10 mouse cellular contexts compared by ENCODE assay signal in the genomic region with DNA sequence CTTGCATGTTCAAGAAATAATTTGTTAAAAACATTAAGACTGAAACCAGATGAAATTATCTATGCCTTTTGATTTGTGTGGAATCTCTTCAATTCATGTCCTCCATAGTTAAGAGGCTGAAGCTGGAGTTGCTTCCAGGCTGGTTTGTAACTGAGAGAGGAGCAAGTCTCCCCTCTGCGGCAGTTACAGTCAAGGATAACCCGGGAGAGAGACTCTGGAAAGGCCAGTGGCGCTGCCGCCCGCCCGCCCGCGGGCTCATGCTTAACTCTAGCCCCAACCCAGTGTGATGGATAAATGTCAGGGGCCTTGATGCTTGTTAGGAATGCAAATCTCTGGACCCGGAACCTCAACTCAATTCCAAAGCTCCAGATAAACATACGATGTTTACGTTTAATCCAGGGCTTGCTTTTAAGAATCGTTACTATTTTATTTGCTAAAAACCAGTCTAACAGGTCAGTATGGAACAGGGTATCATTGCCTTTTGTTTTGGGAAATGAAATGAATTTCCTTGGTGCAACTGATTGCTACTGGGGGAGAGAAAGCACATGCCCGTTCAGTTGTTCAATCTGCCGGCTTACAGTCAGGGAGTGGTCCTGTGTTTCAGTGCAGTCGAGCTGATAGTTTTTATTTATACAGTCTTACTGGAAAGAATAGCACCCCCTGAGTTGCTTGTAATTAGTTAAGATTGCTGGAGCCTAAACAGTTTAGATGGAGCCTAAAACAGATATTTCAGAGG. TPM values are rescaled to one million over a fixed set of nuclear protein-coding genes. Genes with fewer than 3 reads are reported as not detected.
A peak's percentile ranks its signal among the peaks of the same experiment; 100 is the strongest.
DNase-seq lines count a peak whose midpoint lies in the region; ATAC-seq lines count a peak whose summit lies in the region.
"Had no signal": no experiment of that assay in that cellular context is flagged by ENCODE, and none has a peak within 500 bp of the region (broad histone marks: within the 10 kb centered on the region; RNA-seq: fewer than 3 reads in every experiment).

No protein-coding gene starts in this region.

- no peaks in the 10 kb centered on the region for H3K27me3 ChIP-seq in intestine, embryonic 14.5 days (replicated peaks; ENCODE audit: control insufficient read depth, insufficient read depth, low read length)
- no peaks in the 10 kb centered on the region for H3K27me3 ChIP-seq in intestine, embryonic 16.5 days (replicated peaks; ENCODE audit: control insufficient read depth, insufficient read depth, low read length)
- H3K27me3 ChIP-seq in forebrain, embryonic 15.5 days = no peaks in the 10 kb centered on the region
- no peaks in the 10 kb centered on the region for H3K27me3 ChIP-seq in midbrain, embryonic 16.5 days (ENCODE audit: control insufficient read depth, insufficient read depth, low read depth, low read length)
- H3K27me3 ChIP-seq: CH12.LX had no signal

- H3K9ac ChIP-seq in intestine, embryonic 14.5 days (ENCODE audit: low read length) = no peak overlapping the region
- H3K9ac ChIP-seq in intestine, embryonic 16.5 days (ENCODE audit: low read depth, low read length) = no peak overlapping the region; the same call in 1 of the 2 replicates
- peak overlapping the region; percentile 58 for H3K9ac ChIP-seq in forebrain, embryonic 15.5 days (replicated peaks)
- peak overlapping the region; percentile 80 for H3K9ac ChIP-seq in midbrain, embryonic 16.5 days (ENCODE audit: low read depth, low read length)

- WGBS in intestine, embryonic 14.5 days = 23% methylated on average over 15 of the region's 15 CpGs
- 27% methylated on average over 15 of the region's 15 CpGs for WGBS in intestine, embryonic 16.5 days
- WGBS in forebrain, embryonic 15.5 days = 5% methylated on average over 15 of the region's 15 CpGs
- WGBS in midbrain, embryonic 16.5 days = 3% methylated on average over 15 of the region's 15 CpGs

- no peak for DNase-seq in intestine, embryonic 14.5 days (ENCODE audit: low spot score)
- DNase-seq in cerebellum, adult 11-12 months = peak; percentile 32
- no peak for DNase-seq in spleen, postnatal 10 days (ENCODE audit: low spot score in 2 of 2)
- DNase-seq in urinary bladder, adult 18-20 months (ENCODE audit: low spot score in 2 of 2) = no peak
- no peak for DNase-seq in thymus, postnatal 10 days (ENCODE audit: low spot score in 2 of 2)

- no peaks in the 10 kb centered on the region for H3K36me3 ChIP-seq in intestine, embryonic 14.5 days (ENCODE audit: control insufficient read depth, insufficient read depth, low read length)
- no peaks in the 10 kb centered on the region for H3K36me3 ChIP-seq in intestine, embryonic 16.5 days (ENCODE audit: control insufficient read depth, insufficient read depth, low read length)
- H3K36me3 ChIP-seq in forebrain, embryonic 15.5 days = no peaks in the 10 kb centered on the region
- H3K36me3 ChIP-seq in midbrain, embryonic 16.5 days (ENCODE audit: control insufficient read depth, insufficient read depth, low read length) = no peaks in the 10 kb centered on the region

- peaks cover 3% of the 10 kb centered on the region; the same call in 1 of the 2 replicates for H3K4me1 ChIP-seq in intestine, embryonic 14.5 days (replicated peaks; ENCODE audit: control insufficient read depth, insufficient read depth, low read length)
- H3K4me1 ChIP-seq in intestine, embryonic 16.5 days (ENCODE audit: control insufficient read depth, insufficient read depth, low read length) = peaks cover 13% of the 10 kb centered on the region
- peaks cover 46% of the 10 kb centered on the region for H3K4me1 ChIP-seq in forebrain, embryonic 15.5 days
- H3K4me1 ChIP-seq in midbrain, embryonic 16.5 days (ENCODE audit: control insufficient read depth, insufficient read depth, low read length) = peaks cover 45% of the 10 kb centered on the region

- ATAC-seq in intestine, embryonic 14.5 days (replicated peaks; ENCODE audit: low FRiP score, low TSS enrichment, low read depth) = no peak
- ATAC-seq in intestine, embryonic 16.5 days = no peak
- ATAC-seq in forebrain, embryonic 15.5 days (replicated peaks) = peak; percentile 44
- ATAC-seq in midbrain, embryonic 16.5 days = peak; percentile 43; the same call in 1 of the 2 replicates

- H3K27ac ChIP-seq in intestine, embryonic 14.5 days (ENCODE audit: low read depth) = no peak overlapping the region
- H3K27ac ChIP-seq in intestine, embryonic 16.5 days (ENCODE audit: low read length) = no peak overlapping the region
- H3K27ac ChIP-seq in forebrain, embryonic 15.5 days (replicated peaks) = peak overlapping the region; percentile 88
- peak overlapping the region; percentile 93 for H3K27ac ChIP-seq in midbrain, embryonic 16.5 days (ENCODE audit: low read length)

- peak overlapping the region; percentile 28 for H3K4me2 ChIP-seq in intestine, embryonic 14.5 days (ENCODE audit: low read length)
- no peak overlapping the region for H3K4me2 ChIP-seq in intestine, embryonic 16.5 days (ENCODE audit: low read depth, low read length)
- peak overlapping the region; percentile 83 for H3K4me2 ChIP-seq in forebrain, embryonic 15.5 days (replicated peaks)
- peak overlapping the region; percentile 81 for H3K4me2 ChIP-seq in midbrain, embryonic 16.5 days (ENCODE audit: low read length)

- no peak overlapping the region; the same call in 1 of the 2 replicates for H3K4me3 ChIP-seq in intestine, embryonic 14.5 days (ENCODE audit: low read depth, low read length)
- no peak overlapping the region for H3K4me3 ChIP-seq in intestine, embryonic 16.5 days (ENCODE audit: low read length)
- H3K4me3 ChIP-seq in forebrain, embryonic 15.5 days = peak overlapping the region; percentile 55
- H3K4me3 ChIP-seq in midbrain, embryonic 16.5 days (ENCODE audit: low read depth, low read length) = peak overlapping the region; percentile 75
- H3K4me3 ChIP-seq: erythroblast, embryonic 14.5 days had no signal

- no peaks in the 10 kb centered on the region for H3K9me3 ChIP-seq in intestine, embryonic 14.5 days (ENCODE audit: control insufficient read depth, low read length)
- no peaks in the 10 kb centered on the region for H3K9me3 ChIP-seq in intestine, embryonic 16.5 days (ENCODE audit: control insufficient read depth, low read length)
- H3K9me3 ChIP-seq in forebrain, embryonic 15.5 days = no peaks in the 10 kb centered on the region
- no peaks in the 10 kb centered on the region for H3K9me3 ChIP-seq in midbrain, embryonic 16.5 days (replicated peaks; ENCODE audit: control insufficient read depth, low read length, poor library complexity, severe bottlenecking)

RNA-seq across cellular contexts. Expression of a gene that starts 0.9 kb away (rescaled TPM):
- 3.2 and 3.6 TPM in 2 replicates for polyA plus RNA-seq in intestine, embryonic 14.5 days (2014; fragmentation: Nextera tagmentation; extraction: Ambion mirVana)
- 1.4 TPM in 2 replicates for polyA plus RNA-seq in intestine, embryonic 16.5 days (2015; fragmentation: Nextera tagmentation; extraction: Ambion mirVana)
- polyA plus RNA-seq in forebrain, embryonic 15.5 days (2015; fragmentation: Nextera tagmentation; extraction: Ambion mirVana) = 17.4 and 19.4 TPM in 2 replicates
- polyA plus RNA-seq in midbrain, embryonic 16.5 days (2015; fragmentation: Nextera tagmentation; extraction: Ambion mirVana) = 23.6 and 26.1 TPM in 2 replicates
- polyA plus RNA-seq: erythroblast, embryonic 14.5 days had no signal

Comparison
In these comparisons a context has a peak if more than half of its experiments do, and no peak if none do; other contexts are left out.
1. ATAC-seq: peak in forebrain, embryonic 15.5 days (single experiment) and midbrain, embryonic 16.5 days (single experiment); none in intestine, embryonic 14.5 days (single experiment) and intestine, embryonic 16.5 days (single experiment).
2. H3K27ac ChIP-seq: peak in forebrain, embryonic 15.5 days (single experiment) and midbrain, embryonic 16.5 days (single experiment); none in intestine, embryonic 14.5 days (single experiment) and intestine, embryonic 16.5 days (single experiment).
3. H3K4me3 ChIP-seq: peak in forebrain, embryonic 15.5 days (single experiment) and midbrain, embryonic 16.5 days (single experiment); none in intestine, embryonic 14.5 days (single experiment) and intestine, embryonic 16.5 days (single experiment).
4. H3K9ac ChIP-seq: peak in forebrain, embryonic 15.5 days (single experiment) and midbrain, embryonic 16.5 days (single experiment); none in intestine, embryonic 14.5 days (single experiment) and intestine, embryonic 16.5 days (single experiment).